12 mouse cellular contexts compared by ENCODE assay signal in genomic region chr3:41581436-41581835, GRCm38 (mm10). TPM values are rescaled to one million over a fixed set of nuclear protein-coding genes. Genes with fewer than 3 reads are reported as not detected.
DNase-seq lines count a peak whose midpoint lies in the region; ATAC-seq and TF ChIP-seq lines count a peak whose summit lies in the region.
"Had no signal": no experiment of that assay in that cellular context is flagged by ENCODE, and none has a peak within 500 bp of the region (broad histone marks: within the 10 kb centered on the region; RNA-seq: fewer than 3 reads in every experiment).

No protein-coding gene starts in this region.

- H3K9me3 ChIP-seq in hindbrain, embryonic 13.5 days = no peaks in the 10 kb centered on the region
- no peaks in the 10 kb centered on the region for H3K9me3 ChIP-seq in hindbrain, embryonic 11.5 days (ENCODE audit: control insufficient read depth, low read length)
- no peaks in the 10 kb centered on the region for H3K9me3 ChIP-seq in liver, embryonic 14.5 days (ENCODE audit: control insufficient read depth, low read length)
- H3K9me3 ChIP-seq in stomach, embryonic 15.5 days = no peaks in the 10 kb centered on the region

- no peaks in the 10 kb centered on the region for H3K36me3 ChIP-seq in hindbrain, embryonic 13.5 days
- no peaks in the 10 kb centered on the region for H3K36me3 ChIP-seq in hindbrain, embryonic 11.5 days (ENCODE audit: control insufficient read depth, insufficient read depth, low read length)
- no peaks in the 10 kb centered on the region for H3K36me3 ChIP-seq in kidney, adult 2 months (ENCODE audit: control insufficient read depth, insufficient read depth, low read length)
- H3K36me3 ChIP-seq in liver, embryonic 14.5 days (replicated peaks; ENCODE audit: control insufficient read depth, insufficient read depth, low read depth) = no peaks in the 10 kb centered on the region; the same call in 1 of the 2 replicates
- no peaks in the 10 kb centered on the region for H3K36me3 ChIP-seq in stomach, embryonic 15.5 days

- no peaks in the 10 kb centered on the region for H3K27me3 ChIP-seq in hindbrain, embryonic 13.5 days
- H3K27me3 ChIP-seq in hindbrain, embryonic 11.5 days (ENCODE audit: control insufficient read depth, insufficient read depth, low read length) = no peaks in the 10 kb centered on the region
- H3K27me3 ChIP-seq in kidney, adult 2 months (replicated peaks; ENCODE audit: control insufficient read depth, insufficient read depth, low read length) = no peaks in the 10 kb centered on the region
- no peaks in the 10 kb centered on the region for H3K27me3 ChIP-seq in liver, embryonic 14.5 days (ENCODE audit: control insufficient read depth, insufficient read depth, low read length)
- no peaks in the 10 kb centered on the region for H3K27me3 ChIP-seq in stomach, embryonic 15.5 days (replicated peaks)
- H3K27me3 ChIP-seq: CH12.LX had no signal

- peak overlapping the region; percentile 62 for H3K27ac ChIP-seq in hindbrain, embryonic 13.5 days
- no peak overlapping the region for H3K27ac ChIP-seq in hindbrain, embryonic 11.5 days (ENCODE audit: low read depth, low read length)
- peak overlapping the region; percentile 94 for H3K27ac ChIP-seq in kidney, adult 2 months (ENCODE audit: insufficient read depth, low read depth, low read length)
- H3K27ac ChIP-seq in liver, embryonic 14.5 days = no peak overlapping the region
- peak overlapping the region; percentile 21 for H3K27ac ChIP-seq in stomach, embryonic 15.5 days

- intact Hi-C loops in left cerebral cortex, postnatal 14 days (cut with DNase I) = no loop called here

- TF ChIP-seq CTCF in kidney, adult 2 months (conservative IDR thresholded peaks at IDR 0.05; ENCODE audit: insufficient read depth, insufficient read length, low read depth, low read length) = no peak
- no peak for TF ChIP-seq CTCF in liver, embryonic 14.5 days (IDR thresholded peaks at IDR 0.05; ENCODE audit: low read depth)

- no peak for TF ChIP-seq POLR2A in kidney, adult 2 months (IDR thresholded peaks at IDR 0.05; ENCODE audit: low read depth, low read length)

- no peak overlapping the region for H3K4me3 ChIP-seq in hindbrain, embryonic 13.5 days
- no peak overlapping the region for H3K4me3 ChIP-seq in hindbrain, embryonic 11.5 days (ENCODE audit: low read depth, low read length)
- H3K4me3 ChIP-seq in kidney, adult 2 months (ENCODE audit: insufficient read depth, low read depth, low read length) = peak overlapping the region; percentile 31; the same call in 1 of the 2 replicates
- no peak overlapping the region for H3K4me3 ChIP-seq in liver, embryonic 14.5 days (ENCODE audit: insufficient read depth in 1 of 2, low read depth in 2 of 2, low read length in 2 of 2)
- H3K4me3 ChIP-seq in stomach, embryonic 15.5 days (replicated peaks) = no peak overlapping the region

- no peak for DNase-seq in hindbrain, embryonic 11.5 days (ENCODE audit: low spot score)
- DNase-seq in kidney, adult 2 months = peak; percentile 95
- DNase-seq in liver, embryonic 14.5 days (ENCODE audit: low read depth in 3 of 3, low spot score in 3 of 3) = no peak
- DNase-seq in right cerebral cortex, postnatal 14 days = no peak
- DNase-seq in urinary bladder, postnatal 25 days (ENCODE audit: low spot score) = no peak
- no peak for DNase-seq in left cerebral cortex, postnatal 14 days (ENCODE audit: low spot score in 2 of 2)
- DNase-seq: cerebellum, postnatal 25 days; lung, postnatal 14 days; right cerebral cortex, postnatal 25 days had no signal

- 39% methylated on average over 8 of the region's 8 CpGs for WGBS in hindbrain, embryonic 13.5 days
- 55% methylated on average over 8 of the region's 8 CpGs for WGBS in hindbrain, embryonic 11.5 days
- WGBS in kidney, adult 2 months = 21% methylated on average over 8 of the region's 8 CpGs
- WGBS in liver, embryonic 14.5 days (ENCODE audit: insufficient replicate concordance) = 68% methylated on average over 8 of the region's 8 CpGs
- 59% methylated on average over 8 of the region's 8 CpGs for WGBS in stomach, embryonic 15.5 days

- H3K4me2 ChIP-seq in hindbrain, embryonic 13.5 days = no peak overlapping the region
- H3K4me2 ChIP-seq in hindbrain, embryonic 11.5 days (replicated peaks; ENCODE audit: low read depth, low read length) = no peak overlapping the region
- H3K4me2 ChIP-seq in liver, embryonic 14.5 days (ENCODE audit: low read depth) = peak overlapping the region; percentile 28; the same call in 1 of the 2 replicates
- peak overlapping the region; percentile 2; the same call in 1 of the 2 replicates for H3K4me2 ChIP-seq in stomach, embryonic 15.5 days

- peaks cover 40% of the 10 kb centered on the region for H3K4me1 ChIP-seq in hindbrain, embryonic 13.5 days (replicated peaks)
- H3K4me1 ChIP-seq in hindbrain, embryonic 11.5 days (replicated peaks; ENCODE audit: control insufficient read depth, insufficient read depth, low read length) = 0 out of 2 replicates have a peak, but pooled peaks cover 3% of the 10 kb centered on the region
- H3K4me1 ChIP-seq in kidney, adult 2 months (ENCODE audit: control insufficient read depth, insufficient read depth, low read length) = peaks cover 69% of the 10 kb centered on the region
- H3K4me1 ChIP-seq in liver, embryonic 14.5 days (replicated peaks; ENCODE audit: control insufficient read depth in 2 of 2, insufficient read depth in 2 of 2, low read length in 1 of 2) = peaks cover 0 to 15% of the 10 kb centered on the region in 2 experiments; a peak in 2 of 4 replicates
- H3K4me1 ChIP-seq in stomach, embryonic 15.5 days = peaks cover 20% of the 10 kb centered on the region

- ATAC-seq in hindbrain, embryonic 13.5 days (ENCODE audit: low FRiP score) = no peak
- no peak for ATAC-seq in hindbrain, embryonic 11.5 days (ENCODE audit: low FRiP score)
- ATAC-seq in liver, embryonic 14.5 days (ENCODE audit: insufficient read depth) = peak; percentile 49
- peak; percentile 80 for ATAC-seq in stomach, embryonic 15.5 days (ENCODE audit: insufficient read depth, low FRiP score, low read depth)

- H3K9ac ChIP-seq in hindbrain, embryonic 13.5 days = peak overlapping the region; percentile 21; the same call in 1 of the 2 replicates
- no peak overlapping the region for H3K9ac ChIP-seq in hindbrain, embryonic 11.5 days (ENCODE audit: low read depth, low read length)
- H3K9ac ChIP-seq in liver, embryonic 14.5 days (replicated peaks) = no peak overlapping the region
- H3K9ac ChIP-seq in stomach, embryonic 15.5 days = no peak overlapping the region

- no peak for TF ChIP-seq EP300 in liver, embryonic 14.5 days (IDR thresholded peaks at IDR 0.05; ENCODE audit: low read depth)

RNA-seq across cellular contexts. Expression of gene Jade1, which starts 25.9 kb away (rescaled TPM):
- polyA plus RNA-seq in hindbrain, embryonic 13.5 days (2015; fragmentation: Nextera tagmentation; extraction: Ambion mirVana) = 11.2 and 12.4 TPM in 2 replicates
- 12.1 and 13.0 TPM in 2 replicates for polyA plus RNA-seq in hindbrain, embryonic 11.5 days (2014; fragmentation: Nextera tagmentation; extraction: Ambion mirVana)
- polyA plus RNA-seq in kidney, adult 2 months (2012; rRNA removed) = 29.9 and 30.2 TPM in 2 replicates
- 2.6 and 4.5 TPM in 2 replicates for polyA plus RNA-seq in liver, embryonic 14.5 days (2012; rRNA removed)
- 6.1 and 7.8 TPM in 2 replicates for polyA plus RNA-seq in liver, embryonic 14.5 days (2014; fragmentation: Nextera tagmentation; extraction: Ambion mirVana)
- polyA plus RNA-seq in stomach, embryonic 15.5 days (2015; fragmentation: Nextera tagmentation; extraction: Ambion mirVana) = 17.0 and 17.5 TPM in 2 replicates
- total RNA-seq in left cerebral cortex, postnatal 14 days (2021) = 10 to 100 TPM; 28.6 to 30.1 TPM

Comparison
In these comparisons a context has a peak if more than half of its experiments do, and no peak if none do; other contexts are left out.
1. H3K27ac ChIP-seq: peak in hindbrain, embryonic 13.5 days (single experiment), kidney, adult 2 months (single experiment) and stomach, embryonic 15.5 days (single experiment); none in hindbrain, embryonic 11.5 days (single experiment) and liver, embryonic 14.5 days (single experiment).
2. ATAC-seq: peak in liver, embryonic 14.5 days (single experiment) and stomach, embryonic 15.5 days (single experiment); none in hindbrain, embryonic 13.5 days (single experiment) and hindbrain, embryonic 11.5 days (single experiment).
3. H3K4me2 ChIP-seq: peak in liver, embryonic 14.5 days (single experiment) and stomach, embryonic 15.5 days (single experiment); none in hindbrain, embryonic 13.5 days (single experiment) and hindbrain, embryonic 11.5 days (single experiment).